Comparison of ENCODE assay signal across 19 mouse cellular contexts in the genomic region with DNA sequence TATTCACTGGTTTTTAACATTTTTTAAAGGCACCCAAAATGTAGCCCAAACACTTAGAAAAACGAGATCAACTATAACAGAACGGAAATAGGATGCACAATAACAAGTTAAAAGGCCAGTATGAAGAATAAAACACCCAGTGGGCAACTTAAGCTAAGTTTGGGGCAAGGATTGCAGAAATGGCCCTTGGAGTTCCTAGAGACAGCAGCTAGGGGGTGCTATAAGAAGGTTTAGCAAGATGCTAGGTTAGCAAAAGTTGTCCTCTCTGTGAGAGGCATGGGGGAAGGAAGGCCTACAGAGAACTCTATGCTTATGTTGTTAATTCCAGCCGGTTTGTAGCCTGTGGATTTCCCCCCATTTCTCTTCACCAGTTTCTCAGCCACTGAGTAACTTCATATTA.
A peak's percentile ranks its signal among the peaks of the same experiment; 100 is the strongest.
DNase-seq lines count a peak whose midpoint lies in the region; TF ChIP-seq lines count a peak whose summit lies in the region.
"Had no signal": no experiment of that assay in that cellular context is flagged by ENCODE, and none has a peak within 500 bp of the region (broad histone marks: within the 10 kb centered on the region; RNA-seq: fewer than 3 reads in every experiment).

No protein-coding gene starts in this region.

- TF ChIP-seq POLR2A in kidney, adult 2 months (IDR thresholded peaks at IDR 0.05; ENCODE audit: low read depth, low read length) = no peak

- no peaks in the 10 kb centered on the region for H3K36me3 ChIP-seq in kidney, adult 2 months (ENCODE audit: control insufficient read depth, insufficient read depth, low read length)
- H3K36me3 ChIP-seq: G1E; heart, embryonic 13.5 days had no signal

- H3K4me3 ChIP-seq in kidney, adult 2 months (ENCODE audit: insufficient read depth, low read depth, low read length) = no peak overlapping the region
- H3K4me3 ChIP-seq: heart, embryonic 13.5 days had no signal

- H3K27me3 ChIP-seq in kidney, adult 2 months (replicated peaks; ENCODE audit: control insufficient read depth, insufficient read depth, low read length) = no peaks in the 10 kb centered on the region
- H3K27me3 ChIP-seq: heart, embryonic 13.5 days had no signal

- no peak overlapping the region for H3K27ac ChIP-seq in kidney, adult 2 months (ENCODE audit: insufficient read depth, low read depth, low read length)
- H3K27ac ChIP-seq: heart, embryonic 13.5 days; macrophage; stomach, postnatal 0 days had no signal

- 53% methylated on average over 3 of the region's 3 CpGs for WGBS in kidney, adult 2 months

- no peaks in the 10 kb centered on the region for H3K4me1 ChIP-seq in kidney, adult 2 months (ENCODE audit: control insufficient read depth, insufficient read depth, low read length)
- H3K4me1 ChIP-seq: heart, embryonic 13.5 days had no signal

- peak; percentile 23; the same call in 1 of the 2 replicates for TF ChIP-seq CTCF in kidney, adult 2 months (conservative IDR thresholded peaks at IDR 0.05; ENCODE audit: insufficient read depth, insufficient read length, low read depth, low read length)

- peak; percentile 16 for DNase-seq in embryo, embryonic 11 days
- no peak for DNase-seq in embryo, embryonic 9.5 days (ENCODE audit: extremely low spot score)
- DNase-seq in kidney, adult 2 months = no peak
- DNase-seq in kidney, postnatal 10 days = no peak
- peak; percentile 12 for DNase-seq in retina, embryonic 14.5 days (ENCODE audit: low spot score)
- no peak for DNase-seq in retina, postnatal 1 day
- DNase-seq in cerebellum, adult 18-20 months = no peak
- DNase-seq: adrenal gland, postnatal 10 days; cerebellum, adult 8-10 months; gastrocnemius, postnatal 14 days; heart, adult 11 months; heart, postnatal 14 days; right cerebral cortex, postnatal 14 days; thymus, adult 2 months; thymus, postnatal 4 days had no signal

Comparison
In these comparisons a context has a peak if more than half of its experiments do, and no peak if none do; other contexts are left out.
1. DNase-seq: peak in embryo, embryonic 11 days (single experiment) and retina, embryonic 14.5 days (single experiment); none in embryo, embryonic 9.5 days (single experiment), kidney, adult 2 months (single experiment), kidney, postnatal 10 days (single experiment), retina, postnatal 1 day (single experiment) and cerebellum, adult 18-20 months (0 of 2).